Mouse (Mus musculus) hindbrain, embryonic 16.5 days (tissue): ENCODE data around the gene Rgs12. TPM values are rescaled to one million over a fixed set of nuclear protein-coding genes. Genes with fewer than 3 reads are reported as not detected.

Source experiments
- ATAC-seq: fragments of 200-750 bp; cut with Nextera tagmentation; 2 replicates; pipeline ENCODE4 v1.8.0; 2017; ENCODE audit warnings: moderate TSS enrichment, moderate library complexity
- H3K27ac ChIP-seq: fragments of 300-500 bp; sonication (generic); 2 replicates; pipeline ENCODE4 v1.5.1; 2014; ENCODE audit warnings: low read depth, mild to moderate bottlenecking, control low read depth, low read length, moderate library complexity
- H3K27me3 ChIP-seq: fragments of 300-500 bp; sonication (generic); replicated peaks from 2 replicates; pipeline ENCODE4 v1.6.1; 2014; ENCODE audit warnings: low read length; ENCODE audit not compliant: control insufficient read depth, insufficient read depth
- H3K36me3 ChIP-seq: fragments of 300-500 bp; sonication (generic); 2 replicates; pipeline ENCODE4 v1.6.1; 2014; ENCODE audit warnings: mild to moderate bottlenecking, low read length, moderate library complexity, mixed read lengths; ENCODE audit not compliant: control insufficient read depth, insufficient read depth
- H3K4me1 ChIP-seq: fragments of 300-500 bp; sonication (generic); 2 replicates; pipeline ENCODE4 v1.6.1; 2014; ENCODE audit warnings: low read depth, low read length; ENCODE audit not compliant: control insufficient read depth, insufficient read depth
- H3K4me2 ChIP-seq: fragments of 300-500 bp; sonication (generic); 2 replicates; pipeline ENCODE4 v1.6.1; 2014; ENCODE audit warnings: mild to moderate bottlenecking, low read length, control low read depth, moderate library complexity
- H3K4me3 ChIP-seq: fragments of 300-500 bp; sonication (generic); 2 replicates; pipeline ENCODE4 v1.5.1; 2014; ENCODE audit warnings: mild to moderate bottlenecking, low read length, control low read depth, moderate library complexity
- H3K9ac ChIP-seq: fragments of 300-500 bp; sonication (generic); 2 replicates; pipeline ENCODE4 v1.6.1; 2014; ENCODE audit warnings: low read depth, mild to moderate bottlenecking, control low read depth, low read length, moderate library complexity
- H3K9me3 ChIP-seq: fragments of 300-500 bp; sonication (generic); 2 replicates; pipeline ENCODE4 v1.6.1; 2014; ENCODE audit warnings: mild to moderate bottlenecking, low read length, moderate library complexity; ENCODE audit not compliant: control insufficient read depth
- WGBS: fragments of 180-500 bp; shearing (Covaris S2); extraction: QIAGEN DNeasy Blood & Tissue Kit; methylation state at CpG from one replicate; pipeline ENCODE4 v1.1.7; 2014; 5-methylcytosine and 5-hydroxymethylcytosine counted together
- polyA plus RNA-seq: library from polyadenylated mRNA; unstranded; fragments of >200 nt; fragmentation: Nextera tagmentation; extraction: Ambion mirVana; gene quantifications from 2 replicates; pipeline ENCODE4 v1.2.1, GENCODE M21; 2015

Rgs12 gene
- polyA plus RNA-seq, 1 experiment from 2014 or later = 40.3 TPM

GRCm38 (mm10) chr5:34972471-34972870 is 23.2 kb downstream of the Rgs12 start:
- Histone ChIP-seq H3K4me1 (no peaks in the 10 kb centered on the region), H3K9me3 (no peaks in the 10 kb centered on the region), H3K9ac (no peak overlapping the region), H3K4me2 (no peak overlapping the region), H3K27ac (no peak overlapping the region), H3K27me3 (no peaks in the 10 kb centered on the region), H3K4me3 (no peak overlapping the region), H3K36me3 (peaks cover 11% of the 10 kb centered on the region)
- 96% methylated on average over 3 of the region's 3 CpGs for WGBS
- no peak for ATAC-seq

DNA sequence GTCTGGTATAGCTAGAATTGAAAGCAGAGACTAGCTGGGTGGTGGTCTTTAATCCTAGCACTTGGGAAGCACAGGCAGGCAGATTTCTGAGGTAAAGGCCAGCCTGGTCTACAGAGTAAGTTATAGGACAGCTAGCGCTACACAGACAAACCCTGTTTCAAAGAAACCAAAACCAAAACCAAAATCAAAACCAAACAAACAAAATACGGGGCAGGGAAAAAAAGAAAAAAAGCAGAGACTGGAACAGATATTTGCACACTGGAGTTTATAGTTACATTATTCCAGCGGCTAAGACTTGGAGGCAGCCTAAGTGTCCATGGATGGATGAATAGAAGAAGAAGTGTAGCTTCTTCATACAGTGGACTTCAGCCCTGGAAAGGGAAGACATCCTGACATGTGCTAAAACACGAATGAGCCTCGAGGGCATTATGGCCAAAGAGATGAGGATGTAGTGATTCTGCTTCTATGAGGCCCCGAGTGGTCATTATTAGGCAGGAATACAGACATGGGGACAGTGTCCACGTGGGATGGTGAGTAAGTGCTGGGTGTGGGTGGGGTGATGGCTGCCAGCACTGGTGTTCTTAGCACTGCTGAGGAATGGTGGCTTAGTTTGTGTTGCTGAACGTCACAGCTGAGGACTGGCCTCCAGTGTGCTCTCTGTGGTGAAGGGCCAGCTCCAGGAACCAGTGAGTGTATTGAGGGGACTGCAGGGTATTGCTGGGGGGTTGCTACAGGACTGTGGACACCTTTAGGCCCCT is 24.5 kb downstream of the Rgs12 start:
- Histone ChIP-seq H3K9me3 (no peaks in the 10 kb centered on the region), H3K9ac (no peak overlapping the region), H3K4me3 (no peak overlapping the region), H3K27ac (no peak overlapping the region), H3K36me3 (peaks cover 11% of the 10 kb centered on the region), H3K4me2 (no peak overlapping the region), H3K4me1 (no peaks in the 10 kb centered on the region), H3K27me3 (no peaks in the 10 kb centered on the region)
- 87% methylated on average over 8 of the region's 8 CpGs for WGBS
- no peak for ATAC-seq

DNA sequence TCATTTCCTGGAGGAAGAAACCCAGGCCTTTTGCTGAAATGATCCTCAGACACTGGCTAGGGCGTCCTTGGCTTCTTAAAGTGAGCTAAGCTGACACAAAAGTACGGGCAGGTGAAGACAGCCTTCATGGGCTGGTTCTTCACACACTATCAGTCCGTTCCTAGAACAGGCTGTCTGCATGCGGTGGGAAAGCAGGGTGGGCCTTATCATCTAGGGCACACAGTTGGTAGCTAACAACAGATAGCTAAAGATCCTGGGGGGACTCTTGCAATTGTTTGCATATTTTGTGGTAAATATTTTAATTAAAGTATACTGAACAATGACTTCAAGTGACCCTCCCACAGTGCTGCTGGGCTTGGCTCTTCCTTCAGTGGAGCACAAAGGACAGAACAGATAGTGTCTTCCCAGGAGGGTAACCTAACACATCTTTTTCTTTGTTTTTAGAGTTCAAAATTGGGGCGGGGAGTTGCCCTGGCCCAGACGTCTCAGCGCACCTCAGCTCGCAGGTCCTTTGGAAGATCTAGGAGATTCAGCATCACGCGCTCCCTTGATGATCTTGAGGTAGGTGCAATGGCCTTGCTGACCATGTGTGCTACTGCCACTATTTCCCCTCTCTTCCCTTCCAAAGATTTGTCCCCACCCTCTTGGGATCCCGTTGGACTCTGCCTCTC is 25.7 kb downstream of the Rgs12 start:
- no peak for ATAC-seq
- Histone ChIP-seq H3K4me3 (no peak overlapping the region), H3K9me3 (no peaks in the 10 kb centered on the region), H3K9ac (no peak overlapping the region), H3K27me3 (no peaks in the 10 kb centered on the region), H3K4me2 (no peak overlapping the region), H3K27ac (no peak overlapping the region), H3K4me1 (no peaks in the 10 kb centered on the region), H3K36me3 (peaks cover 11% of the 10 kb centered on the region)
- 90% methylated on average over 11 of the region's 11 CpGs for WGBS

DNA sequence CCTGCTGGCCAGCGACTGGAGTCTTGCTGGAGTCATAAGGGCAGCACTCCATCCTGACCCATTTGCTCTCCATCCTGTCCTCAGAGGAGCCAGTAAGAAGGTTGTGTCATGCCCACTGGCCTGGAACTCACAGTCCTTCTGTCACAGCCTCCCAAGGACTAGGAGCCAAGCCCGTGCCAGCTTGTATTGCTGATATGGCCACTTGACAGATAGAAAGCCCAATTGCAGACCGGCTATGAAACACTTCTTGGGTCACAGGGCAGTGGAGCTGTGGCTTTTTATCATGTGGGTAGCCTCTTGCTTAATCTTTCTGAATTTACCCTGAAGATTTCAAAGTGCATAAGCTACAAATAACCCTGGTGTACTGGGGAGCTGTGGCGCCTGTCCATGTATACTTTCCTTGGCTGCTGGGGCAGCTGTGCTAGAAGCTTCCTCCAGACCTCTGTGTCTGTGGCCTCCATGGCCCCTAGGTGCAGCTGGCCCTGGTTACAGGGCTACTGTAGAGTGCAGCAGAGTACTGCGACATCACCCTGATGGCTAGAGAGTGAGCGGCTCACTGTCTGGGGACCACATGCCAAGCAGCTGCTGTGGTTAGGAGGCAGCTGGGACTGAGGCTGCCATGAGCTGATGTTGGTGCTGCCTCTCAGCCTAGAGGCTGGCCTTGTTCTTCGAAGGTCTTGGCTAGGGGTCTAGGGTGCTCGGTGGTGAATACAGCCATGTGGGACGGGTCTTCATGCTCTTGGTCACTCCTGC is 27.5 kb downstream of the Rgs12 start:
- Histone ChIP-seq H3K9ac (no peak overlapping the region), H3K27ac (no peak overlapping the region), H3K9me3 (no peaks in the 10 kb centered on the region), H3K36me3 (peaks cover 11% of the 10 kb centered on the region), H3K27me3 (no peaks in the 10 kb centered on the region), H3K4me1 (no peaks in the 10 kb centered on the region), H3K4me3 (no peak overlapping the region), H3K4me2 (no peak overlapping the region)
- 89% methylated on average over 9 of the region's 9 CpGs for WGBS
- ATAC-seq = no peak

DNA sequence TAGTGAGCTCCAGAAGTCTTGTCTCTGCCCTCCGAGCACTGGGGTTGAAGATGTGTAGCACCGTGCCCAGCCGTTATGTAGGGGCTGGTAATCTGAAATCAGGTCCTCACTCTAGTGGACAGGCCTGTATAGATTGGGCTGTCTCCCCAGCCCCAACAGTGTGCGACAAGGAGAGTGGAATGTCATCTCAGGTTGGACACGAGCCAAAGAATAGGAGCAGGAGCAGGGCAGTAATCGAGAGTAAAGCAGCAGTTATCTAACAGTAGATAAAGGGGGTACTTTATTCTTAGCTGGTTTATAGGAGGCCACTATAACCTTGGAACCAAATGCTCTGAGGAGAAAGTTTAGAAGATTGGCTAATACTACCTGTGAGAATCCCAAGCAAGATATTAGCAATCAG is 30.9 kb downstream of the Rgs12 start:
- WGBS = 64% methylated on average over 6 of the region's 6 CpGs
- no peak for ATAC-seq
- Histone ChIP-seq H3K4me3 (no peak overlapping the region), H3K4me1 (no peaks in the 10 kb centered on the region), H3K27ac (no peak overlapping the region), H3K9me3 (no peaks in the 10 kb centered on the region), H3K9ac (no peak overlapping the region), H3K4me2 (no peak overlapping the region), H3K36me3 (peaks cover 10% of the 10 kb centered on the region), H3K27me3 (no peaks in the 10 kb centered on the region)

DNA sequence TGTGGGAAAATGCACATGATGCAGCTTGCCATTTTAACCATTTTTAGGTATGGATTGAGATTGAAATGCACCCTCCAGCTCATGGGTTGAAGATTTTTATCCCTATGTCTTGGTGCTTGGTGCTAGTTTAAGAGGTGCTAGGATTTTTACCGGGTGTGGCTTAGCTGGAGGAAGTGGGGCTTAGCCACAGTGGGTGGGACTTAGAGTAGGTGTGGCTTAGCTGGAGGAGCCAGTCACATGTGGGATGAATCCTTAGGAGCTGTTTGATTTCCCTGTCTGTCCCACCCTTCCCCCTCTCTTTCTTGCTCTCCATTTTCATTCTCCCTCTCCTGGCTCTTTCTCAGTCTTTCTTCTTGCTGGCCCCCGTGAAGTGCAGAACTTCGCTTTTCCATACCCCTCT is 32.5 kb downstream of the Rgs12 start:
- Histone ChIP-seq H3K36me3 (peaks cover 4% of the 10 kb centered on the region; the same call in 1 of the 2 replicates), H3K27me3 (no peaks in the 10 kb centered on the region), H3K9me3 (no peaks in the 10 kb centered on the region), H3K4me1 (no peaks in the 10 kb centered on the region), H3K27ac (no peak overlapping the region), H3K4me3 (no peak overlapping the region), H3K4me2 (no peak overlapping the region), H3K9ac (no peak overlapping the region)
- 55% methylated on average over 3 of the region's 3 CpGs for WGBS
- no peak for ATAC-seq

GRCm38 (mm10) chr5:34984933-34985332 is 35.7 kb downstream of the Rgs12 start:
- H3K9ac ChIP-seq = no peak overlapping the region
- H3K4me3 ChIP-seq = no peak overlapping the region
- no peaks in the 10 kb centered on the region for H3K9me3 ChIP-seq
- H3K27me3 ChIP-seq = no peaks in the 10 kb centered on the region
- ATAC-seq = no peak
- H3K27ac ChIP-seq = no peak overlapping the region
- H3K4me2 ChIP-seq = no peak overlapping the region
- WGBS = 75% methylated on average over 2 of the region's 2 CpGs
- peaks cover 12% of the 10 kb centered on the region for H3K4me1 ChIP-seq
- H3K36me3 ChIP-seq = no peaks in the 10 kb centered on the region

- H3K4me3 ChIP-seq = no peak overlapping the region
- no peak overlapping the region for H3K9ac ChIP-seq
- H3K36me3 ChIP-seq = no peaks in the 10 kb centered on the region
- H3K9me3 ChIP-seq = no peaks in the 10 kb centered on the region
- WGBS = 44% methylated on average over 2 of the region's 2 CpGs
- H3K4me2 ChIP-seq = no peak overlapping the region
- no peak overlapping the region for H3K27ac ChIP-seq
- no peak for ATAC-seq
- H3K4me1 ChIP-seq = peaks cover 13% of the 10 kb centered on the region
- no peaks in the 10 kb centered on the region for H3K27me3 ChIP-seq
Measured at GRCm38 (mm10) chr5:34985867-34986266, 36.6 kb downstream of the Rgs12 start.

DNA sequence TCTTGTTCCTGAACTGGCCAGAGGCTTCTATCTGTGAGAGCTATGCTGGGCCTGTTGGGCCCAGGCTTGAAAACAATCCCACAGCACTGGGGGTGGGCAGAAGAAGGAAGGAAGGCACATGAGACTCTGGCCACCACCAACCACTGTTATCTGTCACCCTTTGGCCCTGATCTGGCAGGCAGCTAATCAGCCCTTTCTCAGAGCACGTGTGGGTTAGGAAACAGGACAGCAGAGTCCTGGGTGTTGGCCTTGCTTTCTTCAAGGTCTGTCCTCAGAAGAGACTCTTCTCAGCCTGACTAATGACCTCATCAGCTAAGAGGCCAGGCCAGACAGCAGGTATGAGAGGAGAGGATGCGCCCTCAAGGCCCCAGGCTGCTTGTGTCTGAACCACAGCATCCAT is 38.2 kb downstream of the Rgs12 start:
- WGBS = 96% methylated on average over 2 of the region's 2 CpGs

More for the DNA sequence above, 38.2 kb downstream of the Rgs12 start:
- no peak overlapping the region for H3K27ac ChIP-seq
- H3K36me3 ChIP-seq = no peaks in the 10 kb centered on the region
- ATAC-seq = no peak
- H3K4me2 ChIP-seq = no peak overlapping the region
- H3K4me3 ChIP-seq = no peak overlapping the region
- H3K27me3 ChIP-seq = no peaks in the 10 kb centered on the region
- H3K9ac ChIP-seq = no peak overlapping the region
- H3K9me3 ChIP-seq = no peaks in the 10 kb centered on the region
- peaks cover 13% of the 10 kb centered on the region for H3K4me1 ChIP-seq
